Mouse (Mus musculus): ENCODE results near the gene Olfr111. TPM values are rescaled to one million over a fixed set of nuclear protein-coding genes. Genes with fewer than 3 reads are reported as not detected.

The Olfr111 gene
- total and polyA plus RNA-seq, 3 experiments: not detected

GRCm38 (mm10) chr17:37543800-37544435 lies 36.1 kb downstream of the Olfr111 start:
- no peaks in the 10 kb centered on the region for H3K9me3 ChIP-seq (replicated peaks; ENCODE audit: insufficient read depth, low read length)
- no peaks in the 10 kb centered on the region for H3K27me3 ChIP-seq (ENCODE audit: control insufficient read depth in 1 of 2, insufficient read depth in 2 of 2, low read length in 2 of 2)
- no peak overlapping the region for H3K9ac ChIP-seq (ENCODE audit: control insufficient read depth, low read depth, low read length, poor library complexity, severe bottlenecking)
- no peak for DNase-seq (ENCODE audit: low read depth, low spot score)
- H3K27ac ChIP-seq (ENCODE audit: control insufficient read depth, low read depth, low read length): no peak overlapping the region
- H3K4me3 ChIP-seq (ENCODE audit: control insufficient read depth in 1 of 2, insufficient read depth in 1 of 2, low read depth in 2 of 2, low read length in 2 of 2): no peak overlapping the region
- H3K79me2 ChIP-seq (ENCODE audit: control insufficient read depth, insufficient read depth, low read length, poor library complexity): no peaks in the 10 kb centered on the region
- peaks cover 0 to 1% of the 10 kb centered on the region in 2 experiments; a peak in 1 of 4 replicates for H3K4me1 ChIP-seq (ENCODE audit: control insufficient read depth in 1 of 2, insufficient read depth in 2 of 2, low read length in 2 of 2)
- peaks cover 0 to 3% of the 10 kb centered on the region in 2 experiments; a peak in 1 of 4 replicates for H3K36me3 ChIP-seq (ENCODE audit: control insufficient read depth in 1 of 2, insufficient read depth in 2 of 2, low read length in 2 of 2)
- TF ChIP-seq KAT2A (conservative IDR thresholded peaks at IDR 0.05; ENCODE audit: low read depth, low read length): no peak

- Histone ChIP-seq H3K4me1 (ENCODE audit: control insufficient read depth in 1 of 2, insufficient read depth in 2 of 2, low read length in 2 of 2) (no peaks in the 10 kb centered on the region), H3K27ac (ENCODE audit: control insufficient read depth, low read depth, low read length) (no peak overlapping the region), H3K27me3 (ENCODE audit: control insufficient read depth in 1 of 2, insufficient read depth in 2 of 2, low read length in 2 of 2) (no peaks in the 10 kb centered on the region), H3K4me3 (ENCODE audit: control insufficient read depth in 1 of 2, insufficient read depth in 1 of 2, low read depth in 2 of 2, low read length in 2 of 2) (no peak overlapping the region), H3K36me3 (ENCODE audit: control insufficient read depth in 1 of 2, insufficient read depth in 2 of 2, low read length in 2 of 2) (no peaks in the 10 kb centered on the region), H3K9ac (ENCODE audit: control insufficient read depth, low read depth, low read length, poor library complexity, severe bottlenecking) (no peak overlapping the region), H3K9me3 (replicated peaks; ENCODE audit: insufficient read depth, low read length) (no peaks in the 10 kb centered on the region), H3K79me2 (ENCODE audit: control insufficient read depth, insufficient read depth, low read length, poor library complexity) (no peaks in the 10 kb centered on the region)
- DNase-seq (ENCODE audit: low read depth, low spot score): no peak
- TF ChIP-seq TAL1 (IDR thresholded peaks at IDR 0.05; ENCODE audit: low read length) (no peak), TCF12 (IDR thresholded peaks at IDR 0.05; ENCODE audit: low read depth, low read length) (no peak), NRF1 (IDR thresholded peaks at IDR 0.05; ENCODE audit: insufficient read depth, low read depth, low read length, poor library complexity, severe bottlenecking) (no peak), RAD21 (IDR thresholded peaks at IDR 0.05; ENCODE audit: low read depth, low read length) (no peak), UBTF (IDR thresholded peaks at IDR 0.05; ENCODE audit: borderline replicate concordance, insufficient read depth, low read depth, low read length) (no peak), CHD1 (IDR thresholded peaks at IDR 0.05; ENCODE audit: low read depth, low read length) (no peak), BHLHE40 (IDR thresholded peaks at IDR 0.05; ENCODE audit: borderline replicate concordance, low read depth, low read length) (no peak), E2F4 (IDR thresholded peaks at IDR 0.05; ENCODE audit: borderline replicate concordance, low read depth, low read length) (no peak), USF2 (IDR thresholded peaks at IDR 0.05; ENCODE audit: borderline replicate concordance in 1 of 2, insufficient read depth in 1 of 2, low read depth in 1 of 2, low read length in 2 of 2) (no peak), GABPA (IDR thresholded peaks at IDR 0.05; ENCODE audit: low read depth, low read length) (no peak), MYB (IDR thresholded peaks at IDR 0.05; ENCODE audit: low read depth, low read length) (no peak), ZKSCAN1 (IDR thresholded peaks at IDR 0.05; ENCODE audit: low read depth, low read length) (no peak), KAT2A (conservative IDR thresholded peaks at IDR 0.05; ENCODE audit: low read depth, low read length) (no peak), POLR2A (IDR thresholded peaks at IDR 0.05; ENCODE audit: control insufficient read depth in 1 of 2, insufficient read depth in 1 of 2, low read depth in 1 of 2, low read length in 2 of 2, poor library complexity in 1 of 2) (no peak), GATA1 (IDR thresholded peaks at IDR 0.05; ENCODE audit: low read depth, low read length) (no peak)
Measured at GRCm38 (mm10) chr17:37558913-37559615, 51.2 kb downstream of the Olfr111 start.
